Mouse (Mus musculus): ENCODE measurements around the gene Vsir. TPM values are rescaled to one million over a fixed set of nuclear protein-coding genes. Genes with fewer than 3 reads are reported as not detected.
A peak's percentile ranks its signal among the peaks of the same experiment; 100 is the strongest.

The Vsir gene
- polyA plus RNA-seq (2016; fragmentation: Nextera tagmentation; extraction: Ambion mirVana), result 1.7 and 2.3 TPM in 2 replicates

DNA sequence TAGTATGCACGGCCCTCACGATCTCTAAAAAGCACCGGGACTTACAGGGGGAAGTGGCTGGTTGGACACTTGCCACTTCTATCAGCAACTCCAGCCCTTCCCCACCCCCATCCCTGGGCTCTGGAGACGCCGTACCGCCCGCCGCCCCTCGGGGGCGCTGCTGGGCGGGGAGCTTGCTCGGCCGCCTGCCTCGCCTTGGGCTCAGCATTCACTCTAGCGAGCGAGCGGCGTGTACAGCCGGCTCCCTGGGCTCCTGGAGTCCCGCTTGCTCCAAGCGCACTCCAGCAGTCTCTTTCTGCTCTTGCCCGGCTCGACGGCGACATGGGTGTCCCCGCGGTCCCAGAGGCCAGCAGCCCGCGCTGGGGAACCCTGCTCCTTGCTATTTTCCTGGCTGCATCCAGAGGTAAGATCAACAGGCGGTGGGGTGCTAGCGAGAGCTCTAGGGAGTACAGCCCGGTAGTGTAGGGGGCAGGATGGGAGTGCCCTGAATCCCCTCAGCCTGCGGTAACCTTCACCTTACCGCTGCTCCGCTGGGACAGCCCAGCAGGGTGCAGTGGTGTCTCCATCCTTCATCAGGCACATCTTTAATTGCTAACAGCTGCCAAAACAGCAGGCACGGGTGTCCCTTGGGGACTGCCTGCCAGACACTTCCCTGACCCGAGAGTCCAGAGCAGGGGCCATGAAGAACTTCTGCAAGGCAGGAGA lies at the start of gene Vsir:
Gene Vsir (plus strand): TSS at position 151 of the 705 bp plus-strand sequence.
- Histone ChIP-seq H3K9me3 (no peaks in the 10 kb centered on the region), H3K4me2 (replicated peaks) (peak within 1 kb of the TSS; percentile 48), H3K9ac (replicated peaks) (0 out of 2 replicates have a peak within 1 kb of the TSS, but pooled peaks have one; percentile 2), H3K4me3 (peak within 1 kb of the TSS; percentile 27), H3K4me1 (peaks cover 31% of the 10 kb centered on the region), H3K27me3 (peaks cover 32% of the 10 kb centered on the region), H3K36me3 (no peaks in the 10 kb centered on the region), H3K27ac (replicated peaks) (no peak within 1 kb of the TSS)
- ATAC-seq (ENCODE audit: low FRiP score, low read depth), result peak; percentile 42; the same call in 1 of the 2 replicates
- under 1% methylated on average over 37 of the region's 37 CpGs for WGBS

GRCm38 (mm10) chr10:60299636-60300035 lies 47.0 kb upstream of the Vsir start:
- Histone ChIP-seq H3K4me2 (replicated peaks) (no peak overlapping the region), H3K27ac (replicated peaks) (no peak overlapping the region), H3K9me3 (no peaks in the 10 kb centered on the region), H3K27me3 (no peaks in the 10 kb centered on the region), H3K9ac (replicated peaks) (no peak overlapping the region), H3K4me3 (no peak overlapping the region), H3K4me1 (no peaks in the 10 kb centered on the region), H3K36me3 (peaks cover 79% of the 10 kb centered on the region)
- 95% methylated on average over 12 of the region's 12 CpGs for WGBS
- ATAC-seq (ENCODE audit: low FRiP score, low read depth), result no peak

DNA sequence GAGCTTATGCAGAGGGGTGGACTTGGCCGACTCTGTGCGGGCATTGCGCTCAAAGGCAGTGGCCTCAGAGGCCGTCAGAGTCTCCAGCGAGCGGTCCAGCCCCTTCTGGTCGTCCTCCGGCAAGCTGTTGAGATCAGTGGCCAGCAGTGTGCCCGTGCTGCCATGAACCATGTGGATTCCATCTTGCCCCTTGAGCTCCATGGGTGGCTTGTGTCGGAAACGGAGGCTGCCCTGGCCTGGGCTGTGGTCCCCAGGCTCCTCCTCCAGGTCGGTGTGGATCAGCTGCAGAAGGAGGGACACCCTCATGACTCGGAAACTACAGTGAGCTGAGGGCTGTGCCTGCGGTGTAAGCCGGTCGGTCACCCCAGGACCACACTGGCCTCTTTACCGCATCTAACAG lies 43.2 kb upstream of the Vsir start:
- no peak for ATAC-seq (ENCODE audit: low FRiP score, low read depth)
- H3K4me1 ChIP-seq, result no peaks in the 10 kb centered on the region; the same call in 1 of the 2 replicates
- no peaks in the 10 kb centered on the region for H3K9me3 ChIP-seq
- 87% methylated on average over 17 of the region's 17 CpGs for WGBS
- H3K36me3 ChIP-seq, result peaks cover 52% of the 10 kb centered on the region
- H3K27me3 ChIP-seq, result no peaks in the 10 kb centered on the region
- no peak overlapping the region for H3K4me2 ChIP-seq (replicated peaks)
- H3K27ac ChIP-seq (replicated peaks), result no peak overlapping the region
- H3K9ac ChIP-seq (replicated peaks), result no peak overlapping the region
- no peak overlapping the region for H3K4me3 ChIP-seq

DNA sequence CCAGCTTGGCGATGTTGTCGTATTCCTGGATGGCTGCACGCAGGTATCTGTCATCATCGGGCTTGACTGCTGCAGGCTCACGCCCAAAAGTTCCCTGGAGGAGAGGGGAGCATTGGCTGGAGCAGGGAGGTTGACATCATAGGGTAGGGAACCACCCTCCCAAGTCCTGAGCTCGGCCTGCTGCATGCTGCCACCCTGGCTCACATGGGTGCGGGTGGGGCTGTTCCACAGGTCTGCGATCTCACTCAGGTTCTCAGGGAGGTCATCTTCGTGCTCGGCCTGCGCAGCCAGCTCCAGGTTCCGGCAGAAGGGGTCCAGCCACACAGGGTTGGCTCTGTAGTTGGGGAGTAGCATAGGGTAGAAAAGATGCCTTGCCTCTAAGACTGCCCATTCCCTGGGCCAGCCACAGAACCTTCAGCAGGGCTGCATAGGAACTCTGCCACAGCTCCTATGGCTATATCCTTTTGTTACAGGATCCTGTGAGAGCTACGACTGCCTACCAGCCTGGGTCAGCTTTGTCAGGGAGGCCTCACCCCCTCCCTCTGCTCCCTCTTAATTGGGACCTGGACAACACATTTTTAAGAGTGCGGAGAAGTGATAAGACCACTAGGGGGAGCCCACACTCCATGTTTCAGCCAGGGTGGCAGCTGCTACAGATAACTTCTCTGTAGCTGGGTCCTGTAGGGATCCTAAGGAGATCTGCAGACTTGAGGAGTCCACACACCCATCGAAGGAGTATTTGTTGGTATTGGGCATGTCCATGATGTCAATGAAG lies 41.6 kb upstream of the Vsir start:
- WGBS, result 65% methylated on average over 15 of the region's 15 CpGs
- Histone ChIP-seq H3K9ac (replicated peaks) (no peak overlapping the region), H3K9me3 (no peaks in the 10 kb centered on the region), H3K4me1 (no peaks in the 10 kb centered on the region; the same call in 1 of the 2 replicates), H3K27ac (replicated peaks) (no peak overlapping the region), H3K4me3 (no peak overlapping the region), H3K36me3 (peaks cover 36% of the 10 kb centered on the region), H3K4me2 (replicated peaks) (no peak overlapping the region), H3K27me3 (no peaks in the 10 kb centered on the region)
- ATAC-seq (ENCODE audit: low FRiP score, low read depth), result peak; percentile 68

DNA sequence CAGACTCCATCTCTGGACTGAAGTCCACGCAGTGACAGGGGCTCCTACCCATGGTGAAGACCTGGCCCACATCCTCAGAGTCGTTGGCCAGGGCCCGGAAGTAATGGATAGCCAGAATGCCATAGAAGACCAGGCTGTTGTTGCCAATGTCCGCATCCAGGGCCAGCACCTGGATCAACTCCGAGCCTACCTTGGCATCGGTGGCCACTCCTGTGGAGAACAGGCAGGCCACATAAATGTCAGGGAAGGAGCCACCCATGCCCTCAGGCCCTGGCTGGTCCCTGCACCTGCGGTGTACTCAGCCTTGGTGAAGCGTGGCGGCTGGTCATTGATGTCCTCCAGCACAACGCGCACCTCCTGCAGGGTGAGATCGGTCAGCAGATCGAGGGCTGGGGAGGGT lies 36.0 kb upstream of the Vsir start:
- Histone ChIP-seq H3K27me3 (no peaks in the 10 kb centered on the region), H3K9me3 (no peaks in the 10 kb centered on the region), H3K4me3 (no peak overlapping the region), H3K9ac (replicated peaks) (no peak overlapping the region), H3K4me1 (no peaks in the 10 kb centered on the region), H3K27ac (replicated peaks) (no peak overlapping the region), H3K36me3 (no peaks in the 10 kb centered on the region), H3K4me2 (replicated peaks) (no peak overlapping the region)
- WGBS, result 92% methylated on average over 13 of the region's 13 CpGs
- ATAC-seq (ENCODE audit: low FRiP score, low read depth), result no peak

GRCm38 (mm10) chr10:60313606-60314005 lies 33.0 kb upstream of the Vsir start:
- no peak overlapping the region for H3K4me2 ChIP-seq (replicated peaks)
- H3K27me3 ChIP-seq, result no peaks in the 10 kb centered on the region
- H3K27ac ChIP-seq (replicated peaks), result no peak overlapping the region
- WGBS, result 94% methylated on average over 5 of the region's 5 CpGs
- H3K4me3 ChIP-seq, result no peak overlapping the region
- no peaks in the 10 kb centered on the region for H3K9me3 ChIP-seq
- H3K9ac ChIP-seq (replicated peaks), result no peak overlapping the region
- H3K4me1 ChIP-seq, result no peaks in the 10 kb centered on the region
- H3K36me3 ChIP-seq, result no peaks in the 10 kb centered on the region
- no peak for ATAC-seq (ENCODE audit: low FRiP score, low read depth)

- no peak overlapping the region for H3K4me3 ChIP-seq
- ATAC-seq (ENCODE audit: low FRiP score, low read depth), result no peak
- no peaks in the 10 kb centered on the region for H3K36me3 ChIP-seq
- 93% methylated on average over 4 of the region's 4 CpGs for WGBS
- H3K27ac ChIP-seq (replicated peaks), result no peak overlapping the region
- H3K9me3 ChIP-seq, result no peaks in the 10 kb centered on the region
- no peaks in the 10 kb centered on the region for H3K27me3 ChIP-seq
- H3K4me1 ChIP-seq, result no peaks in the 10 kb centered on the region
- H3K9ac ChIP-seq (replicated peaks), result no peak overlapping the region
- no peak overlapping the region for H3K4me2 ChIP-seq (replicated peaks)
These were observed 30.5 kb upstream of the Vsir start for GRCm38 (mm10) chr10:60316166-60316565.

- Histone ChIP-seq H3K4me3 (no peak overlapping the region), H3K9me3 (no peaks in the 10 kb centered on the region), H3K4me2 (replicated peaks) (no peak overlapping the region), H3K9ac (replicated peaks) (no peak overlapping the region), H3K27me3 (no peaks in the 10 kb centered on the region), H3K4me1 (no peaks in the 10 kb centered on the region), H3K36me3 (no peaks in the 10 kb centered on the region), H3K27ac (replicated peaks) (no peak overlapping the region)
- no peak for ATAC-seq (ENCODE audit: low FRiP score, low read depth)
- 87% methylated on average over 10 of the region's 11 CpGs for WGBS
These were observed 17.5 kb upstream of the Vsir start for GRCm38 (mm10) chr10:60328963-60329650.

DNA sequence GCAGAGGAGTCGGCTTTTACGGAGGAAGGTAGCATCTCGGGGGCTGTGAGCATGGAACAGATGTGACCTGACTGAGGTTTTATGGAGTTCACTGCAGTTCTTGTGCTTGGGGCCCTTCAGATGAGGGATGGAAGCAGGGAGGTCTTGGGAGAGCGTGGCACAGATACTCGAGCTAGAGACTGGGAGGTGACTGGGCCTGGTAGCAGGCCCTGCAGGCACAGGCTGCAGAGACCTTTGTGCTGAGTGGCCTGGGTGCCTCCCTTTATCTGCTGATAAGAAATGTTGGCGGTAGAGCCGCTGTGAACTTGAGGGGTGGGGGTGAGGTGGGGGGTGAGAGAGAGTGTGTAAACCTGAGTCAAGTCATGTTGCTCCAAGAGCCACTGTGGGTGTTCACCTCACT lies 12.1 kb upstream of the Vsir start:
- no peak for ATAC-seq (ENCODE audit: low FRiP score, low read depth)
- no peaks in the 10 kb centered on the region for H3K36me3 ChIP-seq
- H3K27me3 ChIP-seq, result no peaks in the 10 kb centered on the region
- WGBS, result 84% methylated on average over 7 of the region's 7 CpGs
- no peak overlapping the region for H3K4me3 ChIP-seq
- H3K9ac ChIP-seq (replicated peaks), result no peak overlapping the region
- no peak overlapping the region for H3K27ac ChIP-seq (replicated peaks)
- no peak overlapping the region for H3K4me2 ChIP-seq (replicated peaks)
- no peaks in the 10 kb centered on the region for H3K9me3 ChIP-seq
- no peaks in the 10 kb centered on the region for H3K4me1 ChIP-seq

GRCm38 (mm10) chr10:60335021-60335420 lies 11.6 kb upstream of the Vsir start:
- 95% methylated on average over 4 of the region's 4 CpGs for WGBS
- H3K4me3 ChIP-seq, result no peak overlapping the region
- H3K4me1 ChIP-seq, result no peaks in the 10 kb centered on the region
- H3K4me2 ChIP-seq (replicated peaks), result no peak overlapping the region
- H3K27ac ChIP-seq (replicated peaks), result no peak overlapping the region
- no peaks in the 10 kb centered on the region for H3K27me3 ChIP-seq
- no peak for ATAC-seq (ENCODE audit: low FRiP score, low read depth)
- H3K9me3 ChIP-seq, result no peaks in the 10 kb centered on the region
- no peak overlapping the region for H3K9ac ChIP-seq (replicated peaks)
- H3K36me3 ChIP-seq, result no peaks in the 10 kb centered on the region

- no peak overlapping the region for H3K4me3 ChIP-seq
- no peak for ATAC-seq (ENCODE audit: low FRiP score, low read depth)
- no peak overlapping the region for H3K27ac ChIP-seq (replicated peaks)
- H3K4me1 ChIP-seq, result peaks cover 6% of the 10 kb centered on the region; the same call in 1 of the 2 replicates
- H3K36me3 ChIP-seq, result no peaks in the 10 kb centered on the region
- H3K27me3 ChIP-seq, result peaks cover 9% of the 10 kb centered on the region
- no peak overlapping the region for H3K9ac ChIP-seq (replicated peaks)
- 77% methylated on average over 9 of the region's 9 CpGs for WGBS
- H3K4me2 ChIP-seq (replicated peaks), result no peak overlapping the region
- H3K9me3 ChIP-seq, result no peaks in the 10 kb centered on the region
These were observed 5.1 kb upstream of the Vsir start for GRCm38 (mm10) chr10:60341528-60341927.

DNA sequence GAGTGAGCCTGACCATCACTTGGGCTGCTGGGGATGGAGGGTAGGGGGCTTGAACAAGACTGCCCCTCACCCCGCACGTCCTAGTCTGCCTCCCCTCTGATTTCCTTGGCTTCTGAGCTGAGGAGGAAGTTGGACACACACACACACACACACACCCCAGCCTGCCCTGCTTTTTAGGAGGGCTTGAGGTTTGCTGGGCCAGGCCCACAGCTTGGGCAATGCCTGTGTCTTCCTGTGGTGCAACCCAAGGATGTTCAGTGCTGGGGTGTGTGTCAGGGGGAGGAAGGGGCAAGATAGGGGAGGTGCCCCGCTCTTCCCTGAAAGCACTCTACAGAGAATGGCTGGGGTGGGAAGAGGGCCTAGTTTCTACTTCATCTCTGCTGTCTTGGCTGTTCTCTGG lies 2.5 kb upstream of the Vsir start:
- peaks cover 13% of the 10 kb centered on the region for H3K4me1 ChIP-seq
- no peaks in the 10 kb centered on the region for H3K36me3 ChIP-seq
- no peak overlapping the region for H3K9ac ChIP-seq (replicated peaks)
- H3K4me3 ChIP-seq, result no peak overlapping the region
- H3K9me3 ChIP-seq, result no peaks in the 10 kb centered on the region
- 82% methylated on average over 3 of the region's 3 CpGs for WGBS
- ATAC-seq (ENCODE audit: low FRiP score, low read depth), result no peak
- no peak overlapping the region for H3K4me2 ChIP-seq (replicated peaks)
- H3K27ac ChIP-seq (replicated peaks), result no peak overlapping the region
- peaks cover 32% of the 10 kb centered on the region for H3K27me3 ChIP-seq

Data from midbrain, embryonic 12.5 days (tissue).